Mouse (Mus musculus) intestine, embryonic 14.5 days (tissue): ENCODE results near the gene N4bp2l1. TPM values are rescaled to one million over a fixed set of nuclear protein-coding genes. Genes with fewer than 3 reads are reported as not detected.

ENCODE experiments used
- ATAC-seq: fragments of 200-750 bp; cut with Nextera tagmentation; replicated peaks from 2 replicates; pipeline ENCODE4 v1.8.0; 2017; ENCODE audit warnings: low read depth, moderate number of reproducible peaks, moderate TSS enrichment, moderate library complexity; ENCODE audit not compliant: low FRiP score, low TSS enrichment
- DNase-seq: peaks from one replicate; pipeline ENCODE4 v3.0.0-alpha.2; 2018; ENCODE audit warnings: low spot score
- H3K27ac ChIP-seq: fragments of 300-500 bp; sonication (generic); 2 replicates; pipeline ENCODE4 v1.5.1; 2014; ENCODE audit warnings: low read depth, mild to moderate bottlenecking, control low read depth
- H3K27me3 ChIP-seq: fragments of 300-500 bp; sonication (generic); replicated peaks from 2 replicates; pipeline ENCODE4 v1.6.1; 2014; ENCODE audit warnings: low read length, control low read depth; ENCODE audit not compliant: control insufficient read depth, insufficient read depth
- H3K36me3 ChIP-seq: fragments of 300-500 bp; sonication (generic); 2 replicates; pipeline ENCODE4 v1.6.1; 2014; ENCODE audit warnings: low read length, control low read depth; ENCODE audit not compliant: control insufficient read depth, insufficient read depth
- H3K4me1 ChIP-seq: fragments of 300-500 bp; sonication (generic); replicated peaks from 2 replicates; pipeline ENCODE4 v1.6.1; 2014; ENCODE audit warnings: low read length, control low read depth, mixed read lengths; ENCODE audit not compliant: control insufficient read depth, insufficient read depth
- H3K4me2 ChIP-seq: fragments of 300-500 bp; sonication (generic); 2 replicates; pipeline ENCODE4 v1.6.1; 2014; ENCODE audit warnings: low read length
- H3K4me3 ChIP-seq: fragments of 300-500 bp; sonication (generic); 2 replicates; pipeline ENCODE4 v1.5.1; 2014; ENCODE audit warnings: low read depth, low read length, control low read depth, mixed read lengths
- H3K9ac ChIP-seq: fragments of 300-500 bp; sonication (generic); 2 replicates; pipeline ENCODE4 v1.6.1; 2014; ENCODE audit warnings: mild to moderate bottlenecking, low read length
- H3K9me3 ChIP-seq: fragments of 300-500 bp; sonication (generic); 2 replicates; pipeline ENCODE4 v1.6.1; 2016; ENCODE audit warnings: low read length, control low read depth; ENCODE audit not compliant: control insufficient read depth
- WGBS: fragments of 180-500 bp; shearing (Covaris S2); extraction: QIAGEN DNeasy Blood & Tissue Kit; methylation state at CpG from one replicate; pipeline ENCODE4 v1.1.7; 2014; 5-methylcytosine and 5-hydroxymethylcytosine counted together
- polyA plus RNA-seq: library from polyadenylated mRNA; unstranded; fragments of >200 nt; fragmentation: Nextera tagmentation; extraction: Ambion mirVana; gene quantifications from 2 replicates; pipeline ENCODE4 v1.2.1, GENCODE M21; 2014

The N4bp2l1 gene
- polyA plus RNA-seq, 1 experiment from 2014 or later: 4.9 TPM

GRCm38 (mm10) chr5:150620588-150621135, 23.7 kb upstream of the N4bp2l1 start:
- H3K27ac ChIP-seq: no peak overlapping the region
- WGBS: 83% methylated on average over 7 of the region's 7 CpGs

DNA sequence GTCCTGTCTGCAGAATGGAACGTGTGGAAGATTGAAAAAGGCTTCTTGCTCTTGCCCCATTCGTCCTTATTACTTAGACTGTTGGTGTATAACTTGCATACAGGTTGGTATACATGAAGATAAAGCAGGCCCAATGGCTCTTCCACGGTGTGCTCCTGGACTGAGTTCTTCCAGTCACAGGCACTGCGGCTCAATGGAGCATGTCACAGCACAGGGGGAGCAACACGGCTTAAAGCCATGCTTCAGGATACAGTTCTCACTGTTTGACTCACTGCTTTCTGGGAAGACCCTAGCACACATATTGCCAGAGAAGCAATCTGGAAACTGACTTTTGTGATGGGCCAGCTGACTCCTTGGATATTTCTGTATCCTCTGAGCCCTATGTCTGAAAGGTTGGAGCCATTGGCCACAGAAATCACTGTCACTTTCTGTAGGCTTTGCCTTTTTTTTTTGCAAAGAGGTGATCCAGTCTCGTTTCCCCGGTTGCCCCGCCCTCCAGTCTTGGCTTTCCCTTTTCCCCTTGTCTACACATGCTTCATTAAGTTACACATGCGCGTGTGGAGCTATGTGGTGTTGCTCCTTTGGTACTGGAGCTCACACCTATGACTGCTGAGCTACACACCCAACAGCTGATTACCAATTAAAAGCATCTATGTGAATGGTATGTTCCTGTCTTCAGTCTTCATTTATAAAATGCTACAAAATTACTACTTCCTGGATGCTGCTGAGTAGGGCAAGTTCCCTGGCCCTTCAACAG, 21.8 kb upstream of the N4bp2l1 start:
- peak; percentile 27 for DNase-seq

More at GRCm38 (mm10) chr5:150620588-150621135, 23.7 kb upstream of the N4bp2l1 start:
- H3K4me2 ChIP-seq: no peak overlapping the region
- no peak for DNase-seq
- H3K9me3 ChIP-seq: no peaks in the 10 kb centered on the region
- no peaks in the 10 kb centered on the region for H3K27me3 ChIP-seq
- H3K4me3 ChIP-seq: no peak overlapping the region
- H3K4me1 ChIP-seq: no peaks in the 10 kb centered on the region
- H3K9ac ChIP-seq: no peak overlapping the region
- H3K36me3 ChIP-seq: no peaks in the 10 kb centered on the region
- ATAC-seq: no peak

DNA sequence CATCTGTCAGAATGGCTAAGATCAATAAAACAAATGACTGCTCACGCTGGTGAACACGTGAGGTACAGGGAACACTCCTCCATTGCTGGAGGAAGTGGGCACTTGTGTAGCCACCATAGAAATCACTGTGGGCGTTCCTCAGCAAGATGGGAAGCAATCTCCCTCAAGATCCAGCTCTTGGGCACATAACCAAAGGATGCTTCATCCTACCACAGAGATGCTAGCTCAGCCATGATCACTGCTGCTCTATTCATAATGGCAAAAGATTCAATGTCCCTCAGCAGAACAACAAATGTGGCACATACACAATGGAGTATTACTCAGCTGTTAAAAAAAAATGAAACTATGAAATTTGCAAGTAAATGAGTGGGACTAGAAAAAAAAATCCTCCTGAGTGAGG, 19.7 kb upstream of the N4bp2l1 start:
- no peak for DNase-seq
- Histone ChIP-seq H3K4me1 (no peaks in the 10 kb centered on the region), H3K4me3 (no peak overlapping the region), H3K27me3 (no peaks in the 10 kb centered on the region), H3K27ac (no peak overlapping the region), H3K9me3 (no peaks in the 10 kb centered on the region), H3K4me2 (no peak overlapping the region), H3K36me3 (no peaks in the 10 kb centered on the region), H3K9ac (no peak overlapping the region)
- no peak for ATAC-seq
- 68% methylated on average over 3 of the region's 3 CpGs for WGBS

More for the DNA sequence above, 21.8 kb upstream of the N4bp2l1 start:
- Histone ChIP-seq H3K27me3 (no peaks in the 10 kb centered on the region), H3K36me3 (no peaks in the 10 kb centered on the region), H3K27ac (no peak overlapping the region), H3K4me1 (no peaks in the 10 kb centered on the region), H3K9me3 (no peaks in the 10 kb centered on the region), H3K4me2 (no peak overlapping the region), H3K4me3 (no peak overlapping the region), H3K9ac (no peak overlapping the region)
- no peak for ATAC-seq
- WGBS: 92% methylated on average over 10 of the region's 10 CpGs

DNA sequence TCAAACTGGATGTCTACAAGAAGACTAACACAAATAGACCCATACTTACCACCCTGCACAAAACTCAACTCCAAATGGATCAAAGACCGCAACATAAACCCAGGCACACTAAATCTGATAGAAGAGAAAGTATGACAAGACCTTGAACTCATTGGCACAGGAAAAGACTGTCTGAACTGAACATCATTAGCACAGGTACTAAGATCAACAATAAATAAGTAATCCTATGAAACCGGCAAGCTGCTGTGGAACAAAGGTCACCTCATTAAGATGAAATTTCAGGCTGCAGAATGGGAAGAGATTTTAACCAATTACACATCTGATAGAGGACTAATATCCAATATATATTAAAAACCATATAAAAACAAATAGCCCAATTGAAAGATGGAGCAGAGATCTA, 19.2 kb upstream of the N4bp2l1 start:
- Histone ChIP-seq H3K27ac (no peak overlapping the region), H3K9me3 (no peaks in the 10 kb centered on the region), H3K27me3 (no peaks in the 10 kb centered on the region), H3K36me3 (no peaks in the 10 kb centered on the region), H3K9ac (no peak overlapping the region), H3K4me1 (no peaks in the 10 kb centered on the region), H3K4me3 (no peak overlapping the region), H3K4me2 (no peak overlapping the region)
- DNase-seq (peak; percentile 1), ATAC-seq (no peak)
- 90% methylated on average over 2 of the region's 2 CpGs for WGBS

GRCm38 (mm10) chr5:150614054-150614453, 17.1 kb upstream of the N4bp2l1 start:
- ATAC-seq (no peak), DNase-seq (no peak)
- H3K27me3 ChIP-seq: no peaks in the 10 kb centered on the region
- H3K36me3 ChIP-seq: no peaks in the 10 kb centered on the region
- no peak overlapping the region for H3K4me3 ChIP-seq
- no peaks in the 10 kb centered on the region for H3K9me3 ChIP-seq
- H3K4me2 ChIP-seq: no peak overlapping the region
- 88% methylated on average over 2 of the region's 2 CpGs for WGBS
- no peak overlapping the region for H3K27ac ChIP-seq
- no peaks in the 10 kb centered on the region for H3K4me1 ChIP-seq
- H3K9ac ChIP-seq: no peak overlapping the region

DNA sequence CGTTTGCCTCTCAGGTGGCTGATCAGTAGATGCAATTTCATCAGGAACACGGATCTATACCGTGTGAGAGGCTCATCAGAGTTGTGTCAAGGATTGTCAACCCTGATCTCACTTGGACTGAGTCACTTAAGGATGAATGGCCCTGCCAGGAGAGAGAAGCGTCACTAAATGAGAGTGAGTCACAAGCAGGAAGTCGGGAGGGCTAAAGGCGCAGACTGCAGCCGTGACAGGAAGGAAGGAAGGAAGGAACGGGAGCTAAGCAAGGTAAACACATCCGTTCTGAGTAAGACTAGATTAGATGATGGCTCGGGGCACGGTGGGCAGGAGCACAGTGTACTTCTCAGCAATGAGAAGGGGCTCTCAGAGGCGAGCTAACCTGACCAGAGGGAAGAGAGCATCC, 14.7 kb upstream of the N4bp2l1 start:
- no peaks in the 10 kb centered on the region for H3K9me3 ChIP-seq
- H3K9ac ChIP-seq: no peak overlapping the region
- no peak overlapping the region for H3K4me3 ChIP-seq
- no peak for DNase-seq
- H3K27me3 ChIP-seq: no peaks in the 10 kb centered on the region
- 51% methylated on average over 12 of the region's 12 CpGs for WGBS
- H3K4me2 ChIP-seq: no peak overlapping the region
- ATAC-seq: no peak; the same call in 1 of the 2 replicates
- no peak overlapping the region for H3K27ac ChIP-seq
- no peaks in the 10 kb centered on the region for H3K4me1 ChIP-seq
- H3K36me3 ChIP-seq: no peaks in the 10 kb centered on the region

DNA sequence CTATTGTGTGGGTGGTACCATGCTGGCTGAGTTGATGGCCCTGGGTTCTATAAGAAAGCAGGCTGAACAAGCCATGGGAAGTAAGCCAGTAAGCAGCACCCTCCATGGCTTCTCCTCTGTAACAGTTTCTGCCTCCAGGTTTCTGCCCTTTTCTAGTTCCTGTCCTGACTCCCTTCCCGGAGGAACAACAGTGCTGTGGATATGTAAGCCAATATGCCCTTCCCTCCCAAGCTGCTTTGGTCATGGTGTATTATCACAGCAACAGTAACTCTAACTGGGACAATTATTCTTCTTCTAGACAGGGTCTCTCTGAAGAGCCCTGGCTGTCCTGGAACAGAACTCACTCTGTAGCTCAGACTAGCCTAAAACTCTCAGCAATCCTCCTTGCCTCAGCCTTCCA, 14.1 kb upstream of the N4bp2l1 start:
- no peak overlapping the region for H3K4me3 ChIP-seq
- no peaks in the 10 kb centered on the region for H3K9me3 ChIP-seq
- H3K4me2 ChIP-seq: no peak overlapping the region
- H3K27ac ChIP-seq: no peak overlapping the region
- WGBS: 85% methylated on average over 1 of the region's 1 CpGs
- DNase-seq (no peak), ATAC-seq (no peak)
- no peaks in the 10 kb centered on the region for H3K4me1 ChIP-seq
- H3K9ac ChIP-seq: no peak overlapping the region
- H3K27me3 ChIP-seq: no peaks in the 10 kb centered on the region
- no peaks in the 10 kb centered on the region for H3K36me3 ChIP-seq

DNA sequence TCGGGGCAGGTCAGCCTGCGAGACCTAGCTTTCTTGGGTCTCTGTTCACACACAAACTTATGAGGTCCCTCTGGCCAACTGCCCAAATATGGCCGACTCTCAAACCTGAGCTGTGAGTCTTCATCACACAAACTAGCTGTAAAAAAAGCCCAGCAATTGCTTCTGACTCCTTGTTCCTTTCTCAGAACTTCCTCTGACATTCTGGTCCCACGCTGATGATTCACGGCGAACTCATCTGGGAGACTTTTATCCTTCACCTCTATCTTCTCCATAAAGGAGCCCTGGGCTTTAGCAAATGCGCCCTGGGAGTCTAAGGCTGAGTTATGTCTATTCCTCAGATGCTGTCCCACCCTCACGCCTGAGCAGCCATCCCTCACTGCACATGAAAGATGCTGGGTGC, 10.6 kb upstream of the N4bp2l1 start:
- H3K9ac ChIP-seq: no peak overlapping the region
- H3K9me3 ChIP-seq: no peaks in the 10 kb centered on the region
- H3K4me3 ChIP-seq: no peak overlapping the region
- H3K27me3 ChIP-seq: no peaks in the 10 kb centered on the region
- H3K36me3 ChIP-seq: no peaks in the 10 kb centered on the region
- H3K27ac ChIP-seq: no peak overlapping the region
- no peaks in the 10 kb centered on the region for H3K4me1 ChIP-seq
- ATAC-seq (no peak), DNase-seq (no peak)
- H3K4me2 ChIP-seq: no peak overlapping the region
- 88% methylated on average over 8 of the region's 8 CpGs for WGBS

DNA sequence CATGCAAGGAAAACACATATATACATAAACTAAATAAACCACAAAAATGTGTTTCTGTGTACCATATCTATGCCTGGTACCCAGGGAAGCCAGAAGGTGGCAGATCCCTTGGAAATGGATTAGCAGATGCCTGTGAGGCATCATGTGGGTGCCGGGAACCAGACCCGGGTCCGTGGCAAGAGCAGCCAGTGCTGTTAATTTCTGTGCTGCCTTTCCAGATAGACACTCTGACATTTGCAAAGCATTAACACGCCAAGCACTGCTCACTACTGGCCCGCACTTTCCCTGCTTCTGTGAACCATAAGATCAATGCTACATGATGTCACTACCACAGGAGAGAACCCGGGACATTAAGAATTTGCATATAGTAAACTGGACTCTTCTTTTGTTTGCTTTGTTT, 9.1 kb upstream of the N4bp2l1 start:
- H3K4me2 ChIP-seq: no peak overlapping the region
- 92% methylated on average over 6 of the region's 6 CpGs for WGBS
- 0 out of 2 replicates have a peak, but pooled peaks cover 4% of the 10 kb centered on the region for H3K4me1 ChIP-seq
- H3K27me3 ChIP-seq: no peaks in the 10 kb centered on the region
- ATAC-seq: no peak
- H3K9me3 ChIP-seq: no peaks in the 10 kb centered on the region
- no peak overlapping the region for H3K27ac ChIP-seq
- no peaks in the 10 kb centered on the region for H3K36me3 ChIP-seq
- no peak overlapping the region for H3K9ac ChIP-seq
- no peak overlapping the region for H3K4me3 ChIP-seq
- DNase-seq: no peak
